Mouse (Mus musculus) urinary bladder, postnatal 14 days (tissue): ENCODE measurements around the gene Gm10142.
"Not testable (repeated sequence)": the region's sequence is repeated elsewhere in the genome, so short reads cannot be mapped to it uniquely, and the experiment has no call there.

Source experiments
- DNase-seq: peaks from one replicate; pipeline ENCODE4 v3.0.0; 2021; ENCODE audit warnings: low spot score

Gene Gm10142

GRCm38 (mm10) chr10:77715507-77715906 lies at the start of gene Gm10142:
TSS of gene Gm10142 (plus strand) at chr10:77715807.
- no peak for DNase-seq

GRCm38 (mm10) chr10:77666342-77666741 lies 49.3 kb upstream of the Gm10142 start:
- DNase-seq: no peak

DNA sequence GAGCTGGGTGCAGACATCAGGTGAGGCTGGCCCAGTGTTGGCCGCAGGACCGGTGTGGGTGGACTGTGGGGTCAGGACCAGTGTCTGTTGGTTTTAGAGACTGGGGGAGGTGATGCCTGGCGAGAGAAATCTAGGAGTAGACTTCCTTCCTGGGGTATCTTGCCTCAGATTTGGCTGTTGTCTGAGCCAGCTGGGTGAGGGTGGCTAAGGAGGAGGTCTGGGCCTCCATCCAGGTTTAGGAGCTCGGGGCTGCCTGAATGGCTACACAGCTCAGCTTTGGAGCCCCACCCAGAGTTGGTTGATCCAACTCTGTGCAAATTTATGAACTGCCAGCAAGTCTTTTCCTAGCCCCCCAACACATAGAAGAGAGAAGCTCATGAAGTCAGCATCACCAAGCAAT lies 48.2 kb upstream of the Gm10142 start:
- DNase-seq: no peak

DNA sequence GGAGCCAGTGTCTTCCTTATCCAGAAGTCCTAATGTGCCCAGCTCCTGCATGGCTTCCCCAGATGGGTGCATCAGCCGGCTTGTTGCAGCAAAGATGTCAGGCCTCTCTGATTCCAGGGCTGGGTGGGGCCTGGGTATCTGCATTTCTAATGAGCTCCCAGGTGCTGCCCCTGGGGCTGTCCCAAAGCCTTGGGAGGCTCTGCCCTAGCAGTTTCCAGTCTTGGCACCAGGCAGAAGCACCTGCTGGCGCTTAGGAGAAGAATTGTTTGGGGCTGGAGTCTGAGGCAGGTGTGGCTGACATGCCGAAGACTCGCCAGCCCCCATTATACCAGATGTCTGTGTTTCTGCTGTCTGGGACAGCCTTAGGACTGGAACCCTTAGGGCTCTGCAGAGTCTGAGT lies 44.9 kb upstream of the Gm10142 start:
- no peak for DNase-seq

DNA sequence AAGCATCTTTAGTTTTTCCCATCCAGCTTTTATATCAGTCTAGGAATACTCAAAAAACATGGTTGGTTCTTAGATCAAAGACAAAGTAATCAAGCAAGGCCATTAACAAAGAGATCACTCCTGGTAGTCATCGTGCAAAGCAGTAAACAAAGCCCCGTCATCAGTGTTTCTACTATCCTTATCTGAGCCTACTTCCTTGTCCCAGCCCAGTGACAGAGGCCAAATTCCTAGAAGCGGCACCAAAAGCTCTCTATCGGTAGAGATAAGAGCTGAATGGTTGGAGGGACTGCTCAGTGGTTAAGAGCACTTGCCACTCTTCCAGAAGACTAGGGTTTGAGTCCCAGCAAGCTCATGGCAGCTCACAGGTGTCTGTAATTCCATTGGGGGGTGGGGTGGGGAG lies 44.1 kb upstream of the Gm10142 start:
- no peak for DNase-seq

- DNase-seq: no peak
These were observed 41.8 kb upstream of the Gm10142 start for GRCm38 (mm10) chr10:77673765-77674164.

- DNase-seq: no peak
These were observed 38.0 kb upstream of the Gm10142 start for GRCm38 (mm10) chr10:77677562-77677961.

DNA sequence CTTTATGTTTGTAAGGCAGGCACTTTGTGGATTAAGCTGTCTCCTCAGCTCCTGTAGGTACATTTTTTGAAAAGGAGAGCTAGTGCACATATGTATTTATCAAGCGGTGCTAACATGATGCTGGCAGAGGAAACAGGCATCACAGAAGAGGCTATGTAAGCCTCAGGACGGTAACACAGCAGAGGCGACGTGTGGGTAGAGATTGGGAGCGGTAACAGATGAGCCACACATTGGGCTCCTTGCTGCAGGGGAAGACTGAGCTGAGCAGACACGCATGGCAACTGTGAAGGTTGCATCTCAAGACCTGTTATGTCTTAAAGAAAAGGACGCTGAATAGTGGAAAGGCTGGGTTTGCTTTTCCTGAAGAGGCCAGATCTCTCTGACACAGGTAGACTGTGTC lies 32.6 kb upstream of the Gm10142 start:
- DNase-seq: no peak

DNA sequence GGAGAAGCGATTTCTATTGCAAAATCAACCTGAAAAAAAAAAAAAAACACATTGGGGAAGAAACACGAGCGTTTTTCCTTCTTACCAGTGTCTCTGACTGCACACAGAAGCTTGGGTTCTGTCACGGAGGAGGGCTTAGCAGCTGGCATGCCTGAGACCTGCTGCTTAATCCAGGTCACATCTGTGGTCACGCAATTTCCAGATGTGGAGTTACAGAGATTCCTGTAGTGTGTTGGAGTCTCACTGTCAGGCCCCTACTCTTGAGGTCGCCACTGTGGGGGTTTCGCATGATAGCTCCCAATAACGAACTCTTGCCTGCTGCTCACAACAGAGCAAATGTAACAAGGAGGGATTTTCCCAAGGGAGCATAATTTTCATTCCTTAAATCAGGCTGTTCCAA lies 31.4 kb upstream of the Gm10142 start:
- DNase-seq: no peak

DNA sequence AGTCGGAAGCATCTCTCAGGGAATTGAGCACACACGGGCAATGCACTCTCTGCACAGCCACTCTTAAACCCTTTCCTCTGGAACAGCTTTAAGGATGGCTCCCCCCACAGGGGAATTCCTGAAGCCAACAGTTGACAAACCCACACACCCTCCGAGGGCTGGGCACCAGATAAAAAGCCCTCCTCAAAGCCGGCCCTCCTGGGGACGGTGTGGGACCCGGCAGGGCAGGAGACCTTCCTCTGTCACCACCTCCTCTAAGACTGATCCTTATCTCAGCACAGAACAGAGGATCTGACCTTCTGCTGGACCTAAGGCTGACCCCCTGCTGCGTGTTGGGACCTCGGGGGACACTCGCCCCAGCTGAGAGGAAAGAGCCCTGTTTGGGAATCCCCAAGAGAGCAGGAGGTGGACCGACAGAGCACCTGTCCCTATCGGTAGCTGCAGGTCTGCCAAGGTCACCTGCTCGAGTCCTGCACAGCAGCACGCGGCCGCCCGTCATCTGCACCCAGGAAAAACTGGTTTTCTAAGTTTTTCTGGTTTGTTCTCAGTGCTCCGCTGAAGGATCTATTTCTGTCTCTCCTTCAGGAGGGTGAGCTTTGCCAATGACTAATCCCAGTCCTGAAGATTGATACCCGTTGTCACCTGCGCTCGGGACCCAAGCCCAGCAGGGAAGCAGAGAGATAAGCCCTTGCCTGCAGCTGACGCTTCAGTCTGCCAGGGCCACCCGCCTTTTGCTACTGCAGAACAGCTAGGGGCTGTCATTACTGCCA lies 29.5 kb upstream of the Gm10142 start, which contains the start of gene Tspear:
Gene Tspear, plus strand, starts transcription at position 675 of the 770 bp plus-strand sequence.
- peak; percentile 70 for DNase-seq

- DNase-seq: no peak
These were observed 28.6 kb upstream of the Gm10142 start for GRCm38 (mm10) chr10:77687021-77687420.

GRCm38 (mm10) chr10:77690356-77690807 lies 25.2 kb upstream of the Gm10142 start, which contains the start of gene Gm19402:
TSS of gene Gm19402 (minus strand) at chr10:77690757.
- not testable (repeated sequence) for DNase-seq

DNA sequence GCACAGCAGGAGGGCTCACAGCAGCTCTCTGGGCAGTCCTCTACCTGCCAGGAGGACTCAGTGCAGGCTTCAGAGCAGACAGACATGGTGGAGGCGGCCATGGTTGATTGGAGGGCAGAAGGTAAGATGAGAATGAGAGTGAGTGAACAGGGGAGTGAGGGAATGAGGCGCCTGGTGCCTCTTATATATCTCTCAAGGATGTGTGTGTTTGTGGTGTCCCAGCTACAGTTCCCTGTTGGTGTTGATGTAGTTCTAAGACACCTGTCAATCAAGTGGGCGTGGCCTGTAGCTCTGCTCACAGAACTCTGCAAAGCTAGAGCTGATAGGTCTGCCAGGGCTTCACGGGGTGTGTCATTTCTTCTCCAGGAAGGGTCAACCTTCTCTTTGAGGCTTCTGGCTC lies 18.5 kb upstream of the Gm10142 start, which contains the start of gene Gm9508:
Gene Gm9508, minus strand, starts transcription at position 101 of the 400 bp plus-strand sequence.
- no peak for DNase-seq

GRCm38 (mm10) chr10:77706326-77706725 lies 9.3 kb upstream of the Gm10142 start, which contains the start of gene Gm10272:
TSS of gene Gm10272 (plus strand) at chr10:77706626.
- DNase-seq: no peak

DNA sequence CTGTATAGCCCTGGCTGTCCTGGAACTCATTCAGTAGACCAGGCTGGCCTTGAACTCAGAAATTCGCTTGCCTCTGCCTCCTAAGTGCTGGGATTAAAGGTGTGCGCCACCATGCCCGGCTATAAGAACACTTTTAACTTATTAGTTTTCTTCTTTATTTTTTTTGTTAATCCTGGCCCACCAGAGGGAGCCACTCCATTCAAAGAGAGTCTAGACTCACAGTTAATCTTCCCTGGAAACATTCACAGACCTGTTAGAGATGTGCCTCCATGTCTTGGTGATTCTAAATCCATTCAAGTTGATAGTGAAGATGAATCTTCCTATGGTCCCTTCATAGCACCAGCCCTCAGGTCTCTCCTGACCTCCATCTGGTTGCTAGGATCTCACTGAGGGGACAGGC lies 5.8 kb upstream of the Gm10142 start:
- DNase-seq: no peak

DNA sequence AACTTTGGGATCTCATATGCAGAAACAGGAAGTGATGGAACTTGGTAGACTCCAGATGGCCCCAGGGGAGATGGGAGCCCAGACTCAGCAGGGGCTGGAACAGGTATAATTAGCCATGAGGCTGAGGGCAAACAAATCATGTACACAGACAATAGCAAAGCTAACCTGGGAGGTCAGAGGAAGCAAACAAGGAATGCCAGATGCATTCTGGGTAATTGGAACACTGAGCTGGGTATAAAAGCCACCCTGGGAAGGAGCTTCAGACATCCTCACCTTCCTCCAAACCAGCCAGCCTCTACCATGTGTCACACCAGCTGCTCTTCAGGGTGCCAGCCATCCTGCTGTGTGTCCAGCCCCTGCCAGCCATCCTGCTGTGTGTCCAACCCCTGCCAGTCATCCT lies 4.5 kb upstream of the Gm10142 start, which contains the start of gene Gm10024:
Gene Gm10024, plus strand, starts transcription at position 301 of the 400 bp plus-strand sequence.
- DNase-seq: not testable (repeated sequence)

DNA sequence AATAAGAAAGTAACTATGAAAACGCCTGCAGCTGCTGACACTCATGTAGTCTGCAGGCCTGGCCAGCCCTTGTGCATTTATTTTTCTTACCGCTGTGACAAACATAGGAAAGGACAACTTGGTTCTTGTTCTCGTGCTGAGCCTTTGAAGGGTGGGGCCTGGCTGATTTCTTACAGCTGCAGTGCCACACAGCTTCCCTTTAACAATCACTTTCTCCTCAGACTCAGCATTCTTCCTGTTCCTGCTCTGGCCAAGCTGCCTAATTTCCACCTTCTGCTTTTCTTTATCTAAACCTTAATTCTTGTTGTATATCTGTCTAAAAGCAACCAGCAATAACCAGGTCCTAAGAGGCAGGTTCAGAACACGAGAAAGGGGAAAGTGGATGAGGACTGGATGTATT lies 1.9 kb upstream of the Gm10142 start:
- no peak for DNase-seq

- not testable (repeated sequence) for DNase-seq
These were observed 4.7 kb downstream of the Gm10142 start, which contains the start of gene Krtap12-1 for GRCm38 (mm10) chr10:77720299-77720698. TSS of gene Krtap12-1 (plus strand) at chr10:77720599.

GRCm38 (mm10) chr10:77724855-77725254 lies 9.2 kb downstream of the Gm10142 start:
- DNase-seq: no peak

DNA sequence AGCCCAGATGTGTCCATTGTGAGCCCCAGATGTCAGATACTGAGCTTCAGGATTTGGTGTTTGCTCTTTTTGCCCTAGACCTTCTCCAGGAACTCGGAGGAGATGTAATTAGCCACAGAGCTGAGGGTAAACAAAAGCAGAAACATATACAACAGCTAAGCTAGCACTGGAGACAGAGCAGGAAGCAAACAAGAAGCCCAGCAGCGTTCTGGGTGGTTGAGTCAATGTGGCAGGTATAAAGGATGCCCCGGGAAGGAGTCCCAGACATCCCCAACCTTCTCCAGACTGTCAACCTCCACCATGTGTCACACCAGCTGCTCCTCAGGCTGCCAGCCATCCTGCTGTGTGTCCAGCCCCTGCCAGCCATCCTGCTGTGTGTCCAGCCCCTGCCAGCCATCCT lies 10.6 kb downstream of the Gm10142 start, which contains the start of gene Gm10100:
Gene Gm10100, plus strand, starts transcription at position 301 of the 400 bp plus-strand sequence.
- no peak for DNase-seq

- no peak for DNase-seq
These were observed 12.7 kb downstream of the Gm10142 start for GRCm38 (mm10) chr10:77728280-77728679.

DNA sequence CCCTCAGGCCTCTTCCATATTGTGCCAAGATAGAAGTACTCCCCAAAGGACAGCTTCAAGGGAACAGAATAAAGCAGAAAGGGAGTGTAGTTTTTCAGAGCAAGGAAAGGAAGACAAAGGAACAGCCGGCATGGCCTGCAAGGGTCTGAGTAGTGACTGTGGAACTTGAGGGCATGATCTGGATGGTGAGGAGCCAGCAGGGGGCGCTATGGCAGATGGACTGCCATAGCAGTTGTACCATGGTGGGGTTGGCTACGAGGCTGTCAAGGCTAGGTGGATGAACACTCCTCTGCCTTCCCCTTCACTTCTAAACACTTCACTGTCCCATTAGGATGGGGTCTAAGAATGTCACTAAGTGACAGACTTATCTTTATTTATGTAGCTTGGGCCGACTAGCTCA lies 13.6 kb downstream of the Gm10142 start:
- no peak for DNase-seq

GRCm38 (mm10) chr10:77735928-77736327 lies 20.3 kb downstream of the Gm10142 start:
- DNase-seq: no peak
